Mouse (Mus musculus): ENCODE data around the gene Arhgap20. TPM values are rescaled to one million over a fixed set of nuclear protein-coding genes. Genes with fewer than 3 reads are reported as not detected.
A peak's percentile ranks its signal among the peaks of the same experiment; 100 is the strongest.

Arhgap20 gene
- total and polyA plus RNA-seq, 3 experiments, result 3.5 to 29.6 (median 18.1) TPM

DNA sequence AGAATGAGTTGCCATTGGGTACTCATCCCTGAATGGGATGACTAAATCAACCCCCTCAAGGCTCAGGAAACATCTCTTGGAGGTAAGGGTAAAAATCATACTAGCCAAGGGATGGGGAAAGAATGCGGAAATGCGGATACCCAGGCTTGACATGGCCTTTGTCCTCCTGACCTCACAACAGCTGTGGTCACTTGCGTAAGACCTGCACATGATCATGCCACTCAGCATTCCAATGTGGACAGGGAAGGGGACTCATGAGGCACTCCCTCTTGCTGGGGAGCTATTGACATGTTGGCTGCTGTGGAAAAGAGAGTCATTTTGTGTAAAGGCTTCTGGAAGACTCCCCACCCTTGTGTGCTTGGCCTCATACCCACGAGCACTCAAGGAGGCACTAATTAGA is 103.9 kb downstream of the Arhgap20 start:
- Histone ChIP-seq H3K4me3 (no peak overlapping the region), H3K9ac (ENCODE audit: low read depth, low read length) (no peak overlapping the region), H3K27me3 (ENCODE audit: control insufficient read depth, insufficient read depth, low read length) (no peaks in the 10 kb centered on the region), H3K4me1 (ENCODE audit: control insufficient read depth, insufficient read depth, low read length) (peaks cover 2% of the 10 kb centered on the region; the same call in 1 of the 2 replicates), H3K79me2 (replicated peaks; ENCODE audit: control insufficient read depth, insufficient read depth, low read length) (no peaks in the 10 kb centered on the region), H3K27ac (no peak overlapping the region), H3K36me3 (ENCODE audit: control insufficient read depth, insufficient read depth, low read length) (no peaks in the 10 kb centered on the region)
- no peak for DNase-seq
- 85% methylated on average over 4 of the region's 4 CpGs for WGBS
- intact Hi-C loops (cut with DNase I), result no loop called here
- TF ChIP-seq CTCF (IDR thresholded peaks at IDR 0.05) (no peak), EP300 (IDR thresholded peaks at IDR 0.05; ENCODE audit: insufficient read depth, low read depth, low read length) (no peak), POLR2A (IDR thresholded peaks at IDR 0.05; ENCODE audit: insufficient read depth, low read depth, low read length) (no peak)

DNA sequence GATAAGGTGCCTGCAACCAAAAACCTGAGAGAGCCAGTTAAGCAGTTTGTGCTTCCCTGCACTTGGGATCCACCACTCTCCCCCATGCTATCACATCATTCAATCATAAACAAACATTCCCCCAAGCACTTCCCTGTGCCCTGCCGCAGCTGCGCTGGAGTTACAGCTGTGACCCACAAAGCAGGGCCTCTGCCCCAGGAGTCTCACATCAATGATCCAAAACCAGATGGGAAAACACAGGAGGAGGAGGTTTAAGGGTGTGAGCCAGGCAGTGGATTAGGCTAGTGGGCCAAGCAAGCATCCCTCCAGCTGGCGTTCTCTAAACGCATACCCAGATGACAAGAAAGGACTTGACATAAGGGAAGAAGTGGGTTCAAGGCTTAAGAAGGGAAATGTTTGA is 109.2 kb downstream of the Arhgap20 start:
- WGBS, result 41% methylated on average over 4 of the region's 4 CpGs
- H3K79me2 ChIP-seq (replicated peaks; ENCODE audit: control insufficient read depth, insufficient read depth, low read length), result no peaks in the 10 kb centered on the region
- no peak for DNase-seq
- H3K4me3 ChIP-seq, result no peak overlapping the region
- H3K27ac ChIP-seq, result no peak overlapping the region
- H3K9ac ChIP-seq (ENCODE audit: low read depth, low read length), result no peak overlapping the region
- H3K4me1 ChIP-seq (ENCODE audit: control insufficient read depth, insufficient read depth, low read length), result no peaks in the 10 kb centered on the region
- intact Hi-C loops (cut with DNase I), result no loop called here
- no peaks in the 10 kb centered on the region for H3K36me3 ChIP-seq (ENCODE audit: control insufficient read depth, insufficient read depth, low read length)
- H3K27me3 ChIP-seq (ENCODE audit: control insufficient read depth, insufficient read depth, low read length), result no peaks in the 10 kb centered on the region
- TF ChIP-seq EP300 (IDR thresholded peaks at IDR 0.05; ENCODE audit: insufficient read depth, low read depth, low read length), result no peak
- no peak for TF ChIP-seq CTCF (IDR thresholded peaks at IDR 0.05)

DNA sequence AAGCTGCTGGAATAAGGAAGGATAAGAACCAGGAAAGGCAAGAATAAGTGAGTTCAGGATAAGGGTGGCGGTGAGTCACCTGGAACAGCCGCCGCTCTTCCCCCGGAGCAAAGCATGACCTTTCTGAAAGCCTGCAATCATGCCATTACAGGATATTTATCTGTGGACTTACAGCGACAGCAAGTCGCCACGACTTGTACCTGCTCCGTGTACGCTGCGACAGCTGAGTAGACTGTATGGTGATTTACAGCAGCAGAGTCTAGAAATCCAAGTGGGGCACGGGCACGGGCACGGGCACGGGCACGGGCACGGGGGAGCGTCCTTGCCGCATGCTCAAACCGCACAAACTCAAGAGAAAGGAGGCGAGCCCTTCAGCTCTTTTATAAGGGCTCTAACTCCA is 110.4 kb downstream of the Arhgap20 start:
- 81% methylated on average over 20 of the region's 20 CpGs for WGBS
- H3K79me2 ChIP-seq (replicated peaks; ENCODE audit: control insufficient read depth, insufficient read depth, low read length), result no peaks in the 10 kb centered on the region
- TF ChIP-seq CTCF (IDR thresholded peaks at IDR 0.05) (no peak), POLR2A (IDR thresholded peaks at IDR 0.05; ENCODE audit: insufficient read depth, low read depth, low read length) (no peak), EP300 (IDR thresholded peaks at IDR 0.05; ENCODE audit: insufficient read depth, low read depth, low read length) (no peak)
- no peak overlapping the region for H3K27ac ChIP-seq
- H3K4me1 ChIP-seq (ENCODE audit: control insufficient read depth, insufficient read depth, low read length), result no peaks in the 10 kb centered on the region
- no peak for DNase-seq
- H3K9ac ChIP-seq (ENCODE audit: low read depth, low read length), result no peak overlapping the region
- no peak overlapping the region for H3K4me3 ChIP-seq
- intact Hi-C loops (cut with DNase I), result no loop called here
- H3K36me3 ChIP-seq (ENCODE audit: control insufficient read depth, insufficient read depth, low read length), result no peaks in the 10 kb centered on the region
- H3K27me3 ChIP-seq (ENCODE audit: control insufficient read depth, insufficient read depth, low read length), result no peaks in the 10 kb centered on the region

DNA sequence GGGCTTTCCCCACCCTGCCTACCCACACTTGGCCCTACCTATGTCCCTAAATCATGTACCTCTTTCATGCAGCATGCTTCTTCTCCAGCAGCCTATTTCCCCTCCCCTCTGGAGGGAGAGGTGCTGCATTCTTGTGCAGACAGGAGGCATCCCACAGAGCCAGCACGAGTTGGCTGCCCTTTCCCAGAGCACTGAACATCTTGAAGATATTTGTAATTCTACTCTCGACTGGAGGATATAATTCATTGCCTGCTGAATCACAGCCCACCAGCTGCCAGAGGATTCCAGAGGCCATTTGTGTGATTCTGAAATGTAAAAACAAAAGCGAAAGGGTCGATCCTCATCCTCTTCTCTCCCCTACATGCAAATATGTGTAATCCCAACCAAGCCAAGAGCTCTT is 116.2 kb downstream of the Arhgap20 start:
- intact Hi-C loops (cut with DNase I), result no loop called here
- no peaks in the 10 kb centered on the region for H3K36me3 ChIP-seq (ENCODE audit: control insufficient read depth, insufficient read depth, low read length)
- WGBS, result 43% methylated on average over 4 of the region's 4 CpGs
- H3K9ac ChIP-seq (ENCODE audit: low read depth, low read length), result no peak overlapping the region
- no peak overlapping the region for H3K27ac ChIP-seq
- H3K4me1 ChIP-seq (ENCODE audit: control insufficient read depth, insufficient read depth, low read length), result no peaks in the 10 kb centered on the region
- H3K4me3 ChIP-seq, result no peak overlapping the region
- TF ChIP-seq EP300 (IDR thresholded peaks at IDR 0.05; ENCODE audit: insufficient read depth, low read depth, low read length) (no peak), POLR2A (IDR thresholded peaks at IDR 0.05; ENCODE audit: insufficient read depth, low read depth, low read length) (no peak), CTCF (IDR thresholded peaks at IDR 0.05) (no peak)
- H3K79me2 ChIP-seq (replicated peaks; ENCODE audit: control insufficient read depth, insufficient read depth, low read length), result no peaks in the 10 kb centered on the region
- H3K27me3 ChIP-seq (ENCODE audit: control insufficient read depth, insufficient read depth, low read length), result no peaks in the 10 kb centered on the region
- DNase-seq, result peak in 1 of 2 experiments; percentile 11

DNA sequence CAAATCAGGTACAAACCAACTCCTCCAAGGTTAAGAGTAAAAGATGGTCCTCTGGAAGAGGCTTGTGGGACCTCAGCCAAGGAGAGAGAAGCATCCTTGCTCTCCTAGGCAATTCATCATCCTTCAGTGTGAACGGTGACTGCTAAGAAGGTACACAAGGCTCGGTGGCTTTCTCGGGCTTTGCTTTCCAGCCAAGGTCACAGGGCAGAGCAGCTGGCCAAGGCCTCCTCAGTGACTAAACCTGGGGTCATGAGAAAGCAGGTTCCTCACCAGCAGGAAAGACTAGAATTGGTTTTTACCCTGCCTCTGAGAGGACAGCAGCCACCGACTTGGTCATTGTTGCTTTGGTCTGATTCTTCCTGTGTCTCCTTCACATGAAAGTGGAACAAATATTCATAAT is 116.7 kb downstream of the Arhgap20 start:
- no peak for DNase-seq

DNA sequence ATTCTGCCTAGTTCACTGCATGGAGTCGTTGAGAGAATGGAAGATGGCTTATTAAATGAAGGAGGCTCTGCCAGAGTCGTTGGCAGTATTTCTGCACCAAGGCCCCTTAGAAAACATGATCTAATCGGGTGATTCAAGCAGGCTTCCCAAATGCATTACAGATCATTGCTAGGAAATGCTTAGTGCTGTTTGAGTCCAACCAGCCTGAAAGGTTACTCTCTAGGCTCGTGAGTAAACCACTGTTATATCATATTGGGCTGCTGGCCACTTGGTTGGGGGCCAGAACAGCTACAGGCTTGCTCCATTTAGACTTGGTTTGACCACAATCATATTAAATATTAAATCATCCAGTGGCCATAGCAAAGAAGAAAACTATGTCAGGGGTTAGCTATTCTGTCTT is 118.2 kb downstream of the Arhgap20 start:
- Histone ChIP-seq H3K79me2 (replicated peaks; ENCODE audit: control insufficient read depth, insufficient read depth, low read length) (no peaks in the 10 kb centered on the region), H3K27ac (no peak overlapping the region), H3K27me3 (ENCODE audit: control insufficient read depth, insufficient read depth, low read length) (no peaks in the 10 kb centered on the region), H3K4me1 (ENCODE audit: control insufficient read depth, insufficient read depth, low read length) (no peaks in the 10 kb centered on the region), H3K9ac (ENCODE audit: low read depth, low read length) (no peak overlapping the region), H3K4me3 (no peak overlapping the region), H3K36me3 (ENCODE audit: control insufficient read depth, insufficient read depth, low read length) (no peaks in the 10 kb centered on the region)
- intact Hi-C loops (cut with DNase I), result no loop called here
- no peak for TF ChIP-seq CTCF (IDR thresholded peaks at IDR 0.05)
- no peak for TF ChIP-seq EP300 (IDR thresholded peaks at IDR 0.05; ENCODE audit: insufficient read depth, low read depth, low read length)
- no peak for TF ChIP-seq POLR2A (IDR thresholded peaks at IDR 0.05; ENCODE audit: insufficient read depth, low read depth, low read length)
- DNase-seq, result no peak
- 59% methylated on average over 4 of the region's 4 CpGs for WGBS

More for the DNA sequence above, 116.7 kb downstream of the Arhgap20 start:
- no peak overlapping the region for H3K4me3 ChIP-seq
- H3K4me1 ChIP-seq (ENCODE audit: control insufficient read depth, insufficient read depth, low read length), result no peaks in the 10 kb centered on the region
- H3K27me3 ChIP-seq (ENCODE audit: control insufficient read depth, insufficient read depth, low read length), result no peaks in the 10 kb centered on the region
- no peak overlapping the region for H3K27ac ChIP-seq
- H3K36me3 ChIP-seq (ENCODE audit: control insufficient read depth, insufficient read depth, low read length), result no peaks in the 10 kb centered on the region
- TF ChIP-seq EP300 (IDR thresholded peaks at IDR 0.05; ENCODE audit: insufficient read depth, low read depth, low read length) (no peak), POLR2A (IDR thresholded peaks at IDR 0.05; ENCODE audit: insufficient read depth, low read depth, low read length) (no peak), CTCF (IDR thresholded peaks at IDR 0.05) (no peak)
- no peaks in the 10 kb centered on the region for H3K79me2 ChIP-seq (replicated peaks; ENCODE audit: control insufficient read depth, insufficient read depth, low read length)
- H3K9ac ChIP-seq (ENCODE audit: low read depth, low read length), result no peak overlapping the region
- WGBS, result 82% methylated on average over 4 of the region's 4 CpGs
- intact Hi-C loops (cut with DNase I), result no loop called here

Measured in heart, adult 2 months (tissue).